Mouse (Mus musculus) midbrain, embryonic 12.5 days (tissue): ENCODE measurements at regions not wholly inside any gene's neighbourhood (a gene's known extent, or its start where the extent isn't known, plus 50 kb on each side); places are given as distances from the start of the nearest gene placed in this dataset.

Source experiments
- ATAC-seq: fragments of 200-750 bp; cut with Nextera tagmentation; 2 replicates; pipeline ENCODE4 v1.8.0; 2017; ENCODE audit warnings: low read depth, moderate TSS enrichment, moderate library complexity; ENCODE audit not compliant: low FRiP score
- H3K27ac ChIP-seq: fragments of 300-500 bp; sonication (generic); replicated peaks from 2 replicates; pipeline ENCODE4 v1.5.1; 2016; ENCODE audit warnings: mild to moderate bottlenecking
- H3K27me3 ChIP-seq: fragments of 300-500 bp; sonication (generic); 2 replicates; pipeline ENCODE4 v1.6.1; 2016; ENCODE audit warnings: mild to moderate bottlenecking
- H3K36me3 ChIP-seq: fragments of 300-500 bp; sonication (generic); 2 replicates; pipeline ENCODE4 v1.6.1; 2016
- H3K4me1 ChIP-seq: fragments of 300-500 bp; sonication (generic); 2 replicates; pipeline ENCODE4 v1.6.1; 2016
- H3K4me2 ChIP-seq: fragments of 300-500 bp; sonication (generic); replicated peaks from 2 replicates; pipeline ENCODE4 v1.6.1; 2016; ENCODE audit warnings: mild to moderate bottlenecking, moderate library complexity
- H3K4me3 ChIP-seq: fragments of 300-500 bp; sonication (generic); 2 replicates; pipeline ENCODE4 v1.5.1; 2016; ENCODE audit warnings: mild to moderate bottlenecking
- H3K9ac ChIP-seq: fragments of 300-500 bp; sonication (generic); replicated peaks from 2 replicates; pipeline ENCODE4 v1.6.1; 2016; ENCODE audit warnings: mild to moderate bottlenecking, moderate library complexity
- H3K9me3 ChIP-seq: fragments of 300-500 bp; sonication (generic); 2 replicates; pipeline ENCODE4 v1.6.1; 2016; ENCODE audit warnings: mild to moderate bottlenecking
- WGBS: fragments of 180-500 bp; shearing (Covaris S2); methylation state at CpG from one replicate; pipeline ENCODE4 v1.1.7; 2016; 5-methylcytosine and 5-hydroxymethylcytosine counted together

DNA sequence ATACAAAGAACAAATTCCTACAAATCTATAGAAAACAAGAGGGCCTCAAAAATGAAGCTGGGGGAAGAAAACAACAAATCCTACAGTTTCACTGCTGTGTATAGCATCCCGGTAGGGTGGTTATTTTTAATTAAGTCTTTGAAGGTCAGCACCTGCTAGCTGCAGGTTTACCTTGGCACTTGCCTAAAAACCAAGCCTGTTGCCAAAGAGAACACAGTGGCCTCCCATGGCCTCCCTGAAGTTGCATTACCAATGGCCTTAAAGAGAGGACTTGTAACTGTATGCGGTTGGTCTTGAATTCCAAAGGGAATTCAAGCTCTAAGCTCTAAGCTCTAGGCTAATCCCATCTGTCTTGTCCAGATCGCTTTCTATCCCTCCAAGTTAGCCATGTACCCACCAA, 169.7 kb upstream of the Ankrd55 start:
- Histone ChIP-seq H3K27ac (no peak overlapping the region), H3K4me2 (no peak overlapping the region)
- 92% methylated on average over 3 of the region's 3 CpGs for WGBS

GRCm38 (mm10) chr13:112119611-112120041, 168.6 kb upstream of the Ankrd55 start:
- no peaks in the 10 kb centered on the region for H3K27me3 ChIP-seq
- H3K36me3 ChIP-seq = no peaks in the 10 kb centered on the region
- H3K4me2 ChIP-seq = no peak overlapping the region
- no peak overlapping the region for H3K9ac ChIP-seq
- ATAC-seq = no peak
- H3K9me3 ChIP-seq = no peaks in the 10 kb centered on the region
- H3K4me1 ChIP-seq = peaks cover 10% of the 10 kb centered on the region; the same call in 1 of the 2 replicates
- 79% methylated on average over 11 of the region's 11 CpGs for WGBS
- H3K4me3 ChIP-seq = no peak overlapping the region
- H3K27ac ChIP-seq = no peak overlapping the region

More for the DNA sequence above, 169.7 kb upstream of the Ankrd55 start:
- no peak overlapping the region for H3K9ac ChIP-seq
- H3K27me3 ChIP-seq = no peaks in the 10 kb centered on the region
- no peaks in the 10 kb centered on the region for H3K9me3 ChIP-seq
- no peaks in the 10 kb centered on the region for H3K36me3 ChIP-seq
- peaks cover 10% of the 10 kb centered on the region; the same call in 1 of the 2 replicates for H3K4me1 ChIP-seq
- no peak overlapping the region for H3K4me3 ChIP-seq
- no peak for ATAC-seq

DNA sequence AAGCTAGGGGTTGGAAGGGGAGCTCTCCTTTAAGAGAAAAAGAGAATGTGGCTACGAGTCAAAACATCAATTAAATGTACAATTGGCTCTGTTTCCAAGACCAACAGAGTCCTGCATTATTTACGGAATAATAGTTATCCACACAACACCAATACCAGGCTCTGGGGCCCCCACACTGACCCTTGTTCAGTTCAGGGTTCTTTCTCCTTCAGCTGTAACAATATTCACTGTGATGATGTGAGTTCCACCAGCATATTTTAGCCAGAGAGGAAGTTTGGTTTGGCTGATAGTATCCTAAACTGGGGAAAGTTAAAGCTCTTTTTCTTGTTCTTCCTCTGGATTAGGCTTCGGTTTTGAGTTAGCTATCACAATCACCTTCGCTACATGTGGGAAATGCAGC, 167.9 kb upstream of the Ankrd55 start:
- Histone ChIP-seq H3K4me1 (peaks cover 10% of the 10 kb centered on the region; the same call in 1 of the 2 replicates), H3K27ac (no peak overlapping the region), H3K36me3 (no peaks in the 10 kb centered on the region), H3K4me3 (no peak overlapping the region), H3K9me3 (no peaks in the 10 kb centered on the region), H3K27me3 (no peaks in the 10 kb centered on the region), H3K9ac (no peak overlapping the region), H3K4me2 (no peak overlapping the region)
- ATAC-seq = no peak
- 81% methylated on average over 4 of the region's 4 CpGs for WGBS

- no peaks in the 10 kb centered on the region for H3K9me3 ChIP-seq
- no peak overlapping the region for H3K9ac ChIP-seq
- no peak overlapping the region for H3K27ac ChIP-seq
- no peak overlapping the region for H3K4me2 ChIP-seq
- H3K36me3 ChIP-seq = no peaks in the 10 kb centered on the region
- ATAC-seq = no peak
- WGBS = 92% methylated on average over 9 of the region's 9 CpGs
- H3K4me3 ChIP-seq = no peak overlapping the region
- H3K4me1 ChIP-seq = peaks cover 10% of the 10 kb centered on the region; the same call in 1 of the 2 replicates
- H3K27me3 ChIP-seq = no peaks in the 10 kb centered on the region
Measured at GRCm38 (mm10) chr13:112121110-112121509, 167.1 kb upstream of the Ankrd55 start.

DNA sequence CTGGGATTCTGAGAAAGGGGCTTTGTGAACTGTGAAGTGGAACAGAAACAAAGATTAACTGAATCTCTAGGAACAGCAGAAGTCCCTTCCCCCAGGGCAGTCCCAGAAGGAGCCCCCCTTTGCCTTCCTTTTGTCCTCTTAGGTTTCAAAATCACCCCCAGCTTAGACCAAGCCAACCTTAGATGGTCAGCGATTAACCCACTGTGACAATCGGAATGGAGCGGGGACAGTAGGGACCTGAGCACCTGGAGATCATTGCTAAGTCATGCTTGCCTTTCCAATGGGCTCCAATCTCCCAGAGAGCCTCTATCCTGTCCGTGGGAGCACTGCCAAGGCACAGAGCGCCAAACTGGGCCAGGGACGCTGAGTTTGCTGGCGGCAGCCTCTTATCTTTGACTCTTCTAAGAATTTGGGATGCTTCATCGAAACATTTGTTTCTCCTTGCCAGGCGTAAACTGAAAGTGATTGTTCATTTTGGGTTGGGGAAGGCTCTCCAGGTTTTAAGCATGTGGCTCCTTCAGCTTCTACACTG, 165.3 kb upstream of the Ankrd55 start:
- H3K9me3 ChIP-seq = no peaks in the 10 kb centered on the region
- no peak overlapping the region for H3K27ac ChIP-seq
- no peaks in the 10 kb centered on the region for H3K36me3 ChIP-seq
- no peak for ATAC-seq
- no peaks in the 10 kb centered on the region for H3K27me3 ChIP-seq
- no peak overlapping the region for H3K4me2 ChIP-seq
- H3K9ac ChIP-seq = no peak overlapping the region
- H3K4me3 ChIP-seq = no peak overlapping the region
- peaks cover 10% of the 10 kb centered on the region; the same call in 1 of the 2 replicates for H3K4me1 ChIP-seq
- 74% methylated on average over 9 of the region's 9 CpGs for whole genome bisulfite sequencing

GRCm38 (mm10) chr13:112125769-112126469, 162.3 kb upstream of the Ankrd55 start:
- H3K27ac ChIP-seq = no peak overlapping the region
- ATAC-seq = no peak
- 89% methylated on average over 14 of the region's 14 CpGs for WGBS
- no peak overlapping the region for H3K4me3 ChIP-seq
- no peaks in the 10 kb centered on the region for H3K27me3 ChIP-seq
- H3K4me1 ChIP-seq = no peaks in the 10 kb centered on the region
- no peaks in the 10 kb centered on the region for H3K36me3 ChIP-seq
- H3K9ac ChIP-seq = no peak overlapping the region
- no peaks in the 10 kb centered on the region for H3K9me3 ChIP-seq
- no peak overlapping the region for H3K4me2 ChIP-seq

GRCm38 (mm10) chr13:112130220-112130619, 158.0 kb upstream of the Ankrd55 start:
- H3K36me3 ChIP-seq = no peaks in the 10 kb centered on the region
- H3K27me3 ChIP-seq = no peaks in the 10 kb centered on the region
- no peak overlapping the region for H3K27ac ChIP-seq
- no peaks in the 10 kb centered on the region for H3K4me1 ChIP-seq
- H3K9me3 ChIP-seq = no peaks in the 10 kb centered on the region
- H3K4me3 ChIP-seq = no peak overlapping the region
- no peak overlapping the region for H3K4me2 ChIP-seq
- no peak overlapping the region for H3K9ac ChIP-seq
- WGBS = 86% methylated on average over 4 of the region's 4 CpGs
- ATAC-seq = no peak

DNA sequence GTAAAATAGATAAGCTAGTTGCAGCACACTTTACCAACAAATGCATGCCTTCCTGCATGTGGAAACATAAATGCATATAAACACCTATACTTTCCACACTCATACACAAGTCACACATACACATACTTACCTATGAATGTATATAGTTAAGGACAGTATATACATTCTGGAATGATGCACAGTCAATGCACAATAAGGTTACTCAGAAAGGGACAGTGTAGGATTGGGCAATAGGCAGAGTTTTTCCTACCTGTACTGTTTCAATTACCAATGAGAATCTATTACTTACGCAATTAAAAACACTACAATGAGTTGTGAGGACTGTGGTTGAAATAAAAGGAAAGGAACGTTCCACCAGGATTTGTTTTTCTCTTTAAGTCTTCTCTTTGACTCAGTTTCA, 157.5 kb upstream of the Ankrd55 start:
- no peaks in the 10 kb centered on the region for H3K27me3 ChIP-seq
- H3K4me2 ChIP-seq = no peak overlapping the region
- no peak overlapping the region for H3K9ac ChIP-seq
- no peaks in the 10 kb centered on the region for H3K4me1 ChIP-seq
- 78% methylated on average over 2 of the region's 2 CpGs for WGBS
- no peak for ATAC-seq
- H3K27ac ChIP-seq = no peak overlapping the region
- no peaks in the 10 kb centered on the region for H3K36me3 ChIP-seq
- H3K4me3 ChIP-seq = no peak overlapping the region
- H3K9me3 ChIP-seq = no peaks in the 10 kb centered on the region

DNA sequence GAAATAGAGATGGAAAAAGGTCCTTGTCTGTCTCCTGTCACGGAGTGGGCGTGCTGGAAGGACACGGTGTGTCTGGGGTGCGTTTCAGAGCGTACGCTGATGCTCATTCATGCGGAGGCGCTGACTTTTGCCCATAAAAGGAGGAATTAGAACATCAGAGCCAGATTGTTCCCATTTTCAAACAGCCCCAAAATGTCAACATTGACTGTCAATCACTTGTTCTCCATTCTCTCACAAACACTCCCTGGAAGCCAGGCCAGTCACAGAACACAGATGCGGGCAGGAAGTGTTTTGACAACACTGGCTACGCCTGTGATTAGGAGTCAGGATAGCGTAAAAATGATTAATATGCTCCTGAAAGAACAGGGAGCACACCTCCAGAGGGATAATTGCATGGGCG, 157.1 kb upstream of the Ankrd55 start:
- Histone ChIP-seq H3K9me3 (no peaks in the 10 kb centered on the region), H3K4me2 (no peak overlapping the region), H3K27me3 (no peaks in the 10 kb centered on the region), H3K36me3 (no peaks in the 10 kb centered on the region), H3K27ac (no peak overlapping the region), H3K4me1 (no peaks in the 10 kb centered on the region), H3K9ac (no peak overlapping the region), H3K4me3 (no peak overlapping the region)
- no peak for ATAC-seq
- 45% methylated on average over 12 of the region's 12 CpGs for WGBS

GRCm38 (mm10) chr13:112133736-112134135, 154.5 kb upstream of the Ankrd55 start:
- H3K4me2 ChIP-seq = no peak overlapping the region
- H3K4me3 ChIP-seq = no peak overlapping the region
- no peaks in the 10 kb centered on the region for H3K27me3 ChIP-seq
- H3K9ac ChIP-seq = no peak overlapping the region
- 87% methylated on average over 2 of the region's 2 CpGs for WGBS
- ATAC-seq = no peak
- no peak overlapping the region for H3K27ac ChIP-seq
- no peaks in the 10 kb centered on the region for H3K4me1 ChIP-seq
- no peaks in the 10 kb centered on the region for H3K9me3 ChIP-seq
- no peaks in the 10 kb centered on the region for H3K36me3 ChIP-seq

- Histone ChIP-seq H3K4me1 (no peaks in the 10 kb centered on the region), H3K9ac (no peak overlapping the region), H3K4me3 (no peak overlapping the region), H3K4me2 (no peak overlapping the region), H3K27me3 (no peaks in the 10 kb centered on the region), H3K27ac (no peak overlapping the region), H3K9me3 (no peaks in the 10 kb centered on the region), H3K36me3 (no peaks in the 10 kb centered on the region)
- ATAC-seq = no peak
- 92% methylated on average over 4 of the region's 4 CpGs for WGBS
Measured at GRCm38 (mm10) chr13:112134701-112135100, 153.6 kb upstream of the Ankrd55 start.

GRCm38 (mm10) chr13:112135777-112136176, 152.5 kb upstream of the Ankrd55 start:
- no peak overlapping the region for H3K27ac ChIP-seq
- H3K4me3 ChIP-seq = no peak overlapping the region
- no peaks in the 10 kb centered on the region for H3K27me3 ChIP-seq
- no peak for ATAC-seq
- no peak overlapping the region for H3K9ac ChIP-seq
- H3K4me2 ChIP-seq = no peak overlapping the region
- H3K4me1 ChIP-seq = no peaks in the 10 kb centered on the region
- no peaks in the 10 kb centered on the region for H3K9me3 ChIP-seq
- 57% methylated on average over 5 of the region's 5 CpGs for WGBS
- no peaks in the 10 kb centered on the region for H3K36me3 ChIP-seq

- Histone ChIP-seq H3K9ac (no peak overlapping the region), H3K4me1 (no peaks in the 10 kb centered on the region), H3K4me3 (no peak overlapping the region), H3K4me2 (no peak overlapping the region), H3K27me3 (no peaks in the 10 kb centered on the region), H3K27ac (no peak overlapping the region), H3K9me3 (no peaks in the 10 kb centered on the region), H3K36me3 (no peaks in the 10 kb centered on the region)
- WGBS = 29% methylated on average over 1 of the region's 1 CpGs
- no peak for ATAC-seq
Measured at GRCm38 (mm10) chr13:112136850-112137249, 151.4 kb upstream of the Ankrd55 start.
